Mouse (Mus musculus) fibroblast of lung, adult 2 months (primary cell): ENCODE measurements around the gene Tepp.

Experiments
- DNase-seq: peaks from one replicate; pipeline ENCODE4 v3.0.0-alpha.2; 2011; ENCODE audit warnings: low read depth

Gene Tepp

GRCm38 (mm10) chr8:95310342-95310970 is at the start of gene Tepp:
Tepp (plus strand) TSS chr8:95310566.
- DNase-seq = no peak

- DNase-seq = no peak
Measured at GRCm38 (mm10) chr8:95262181-95262580, 48.2 kb upstream of the Tepp start.

GRCm38 (mm10) chr8:95270501-95270900 is 39.9 kb upstream of the Tepp start:
- no peak for DNase-seq

GRCm38 (mm10) chr8:95271841-95272240 is 38.5 kb upstream of the Tepp start:
- DNase-seq = no peak

GRCm38 (mm10) chr8:95272871-95273270 is 37.5 kb upstream of the Tepp start:
- peak; percentile 73 for DNase-seq

- DNase-seq = no peak
Measured at GRCm38 (mm10) chr8:95281493-95281892, 28.9 kb upstream of the Tepp start.

GRCm38 (mm10) chr8:95289066-95289650 is 21.2 kb upstream of the Tepp start:
- no peak for DNase-seq

GRCm38 (mm10) chr8:95293172-95293571 is 17.2 kb upstream of the Tepp start:
- peak; percentile 66 for DNase-seq

GRCm38 (mm10) chr8:95293891-95294290 is 16.5 kb upstream of the Tepp start:
- DNase-seq = no peak

- DNase-seq = peak; percentile 12
Measured at GRCm38 (mm10) chr8:95302410-95302809, 8.0 kb upstream of the Tepp start.

GRCm38 (mm10) chr8:95305526-95305925 is 4.8 kb upstream of the Tepp start:
- no peak for DNase-seq

- DNase-seq = no peak
Measured at GRCm38 (mm10) chr8:95306431-95306830, 3.9 kb upstream of the Tepp start, which contains the start of gene Cngb1. Cngb1 (minus strand) TSS chr8:95306585.

- DNase-seq = no peak
Measured at GRCm38 (mm10) chr8:95312836-95313235, 2.5 kb downstream of the Tepp start.

GRCm38 (mm10) chr8:95313857-95314256 is 3.5 kb downstream of the Tepp start:
- DNase-seq = no peak

GRCm38 (mm10) chr8:95314707-95315106 is 4.3 kb downstream of the Tepp start:
- no peak for DNase-seq

- DNase-seq = no peak
Measured at GRCm38 (mm10) chr8:95315350-95315749, 5.0 kb downstream of the Tepp start.

- no peak for DNase-seq
Measured at GRCm38 (mm10) chr8:95320224-95321139, 10.1 kb downstream of the Tepp start.

GRCm38 (mm10) chr8:95323201-95323600 is 12.8 kb downstream of the Tepp start:
- DNase-seq = no peak

GRCm38 (mm10) chr8:95324646-95325045 is 14.3 kb downstream of the Tepp start:
- DNase-seq = no peak

- DNase-seq = no peak
Measured at GRCm38 (mm10) chr8:95326822-95327221, 16.5 kb downstream of the Tepp start.

GRCm38 (mm10) chr8:95327866-95328465 is 17.6 kb downstream of the Tepp start:
- no peak for DNase-seq

GRCm38 (mm10) chr8:95330367-95330766 is 20.0 kb downstream of the Tepp start:
- DNase-seq = no peak
